Mouse (Mus musculus): ENCODE data around the gene Slc32a1.

The Slc32a1 gene

DNA sequence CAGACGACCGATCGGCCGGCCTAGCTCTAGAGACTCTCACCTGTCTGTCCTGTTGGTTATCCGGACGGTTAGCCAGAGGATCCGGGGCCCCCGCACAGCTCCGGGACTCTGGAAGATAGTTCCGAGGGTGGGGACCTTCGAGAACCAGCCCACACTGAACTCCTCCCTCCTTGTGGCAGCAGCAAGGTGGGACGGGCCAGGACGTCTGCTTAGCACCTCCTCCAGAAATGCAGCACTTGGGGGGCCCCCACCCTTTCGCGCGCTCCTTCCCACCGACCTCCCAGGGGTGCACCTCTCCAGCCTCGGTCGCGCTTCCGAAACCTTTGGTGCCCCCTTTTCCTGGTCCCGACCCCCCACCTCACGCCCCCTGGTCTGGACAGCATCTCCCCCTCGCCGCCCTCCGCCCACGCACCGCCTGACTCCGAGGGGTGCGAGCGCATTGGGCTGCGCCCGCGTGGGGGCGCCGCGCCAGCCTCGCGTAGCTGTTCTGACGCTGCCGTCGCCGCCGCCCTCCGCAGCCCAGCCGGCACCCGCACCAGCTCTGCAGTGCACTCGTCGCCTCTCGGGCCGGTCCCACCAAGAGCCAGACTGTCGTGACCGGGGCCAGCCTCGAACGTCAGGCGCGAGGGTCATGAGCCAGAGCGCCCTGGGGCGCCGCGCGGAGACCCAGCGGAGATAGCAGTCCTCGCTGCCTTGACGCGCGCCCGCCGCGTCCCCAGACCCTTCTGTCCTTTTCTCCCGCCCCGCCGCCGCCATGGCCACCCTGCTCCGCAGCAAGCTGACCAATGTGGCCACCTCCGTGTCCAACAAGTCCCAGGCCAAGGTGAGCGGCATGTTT, at the start of gene Slc32a1:
Gene Slc32a1, plus strand, starts transcription at position 280 of the 838 bp plus-strand sequence.
- no peak for DNase-seq (ENCODE audit: low read depth)

- DNase-seq (ENCODE audit: low read depth) = no peak
Observed at GRCm38 (mm10) chr2:158560801-158561200, 49.8 kb upstream of the Slc32a1 start.

GRCm38 (mm10) chr2:158561371-158562144, 49.0 kb upstream of the Slc32a1 start:
- DNase-seq (ENCODE audit: low read depth) = no peak

GRCm38 (mm10) chr2:158570421-158571081, 40.0 kb upstream of the Slc32a1 start:
- peak; percentile 35 for DNase-seq (ENCODE audit: low read depth)

GRCm38 (mm10) chr2:158579979-158580378, 30.6 kb upstream of the Slc32a1 start:
- no peak for DNase-seq (ENCODE audit: low read depth)

- no peak for DNase-seq (ENCODE audit: low read depth)
Observed at GRCm38 (mm10) chr2:158584621-158585358, 25.8 kb upstream of the Slc32a1 start.

- no peak for DNase-seq (ENCODE audit: low read depth)
Observed at GRCm38 (mm10) chr2:158588524-158589271, 21.9 kb upstream of the Slc32a1 start.

GRCm38 (mm10) chr2:158590495-158590894, 20.1 kb upstream of the Slc32a1 start:
- no peak for DNase-seq (ENCODE audit: low read depth)

- DNase-seq (ENCODE audit: low read depth) = no peak
Observed at GRCm38 (mm10) chr2:158591286-158591685, 19.3 kb upstream of the Slc32a1 start.

DNA sequence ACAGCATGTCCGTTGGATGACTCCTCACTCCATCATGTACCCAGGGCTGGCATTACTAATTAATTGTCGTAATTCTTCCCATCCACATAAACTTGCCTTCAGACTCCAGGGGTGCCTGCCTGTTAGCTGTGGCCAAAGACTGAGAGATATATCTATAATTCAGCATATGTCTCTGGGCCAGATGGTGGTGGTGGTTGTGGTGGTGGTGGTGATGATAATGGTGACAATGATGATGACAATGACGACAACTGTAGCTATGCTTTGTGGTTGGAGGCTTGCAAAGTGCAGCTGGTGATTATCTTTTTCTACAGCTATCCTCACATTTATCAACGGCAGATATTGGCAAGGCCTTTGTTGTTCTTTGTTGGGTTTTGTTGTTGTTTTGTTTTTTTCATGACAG, 17.2 kb upstream of the Slc32a1 start:
- DNase-seq (ENCODE audit: low read depth) = no peak

- no peak for DNase-seq (ENCODE audit: low read depth)
Observed at GRCm38 (mm10) chr2:158595103-158595502, 15.5 kb upstream of the Slc32a1 start.

DNA sequence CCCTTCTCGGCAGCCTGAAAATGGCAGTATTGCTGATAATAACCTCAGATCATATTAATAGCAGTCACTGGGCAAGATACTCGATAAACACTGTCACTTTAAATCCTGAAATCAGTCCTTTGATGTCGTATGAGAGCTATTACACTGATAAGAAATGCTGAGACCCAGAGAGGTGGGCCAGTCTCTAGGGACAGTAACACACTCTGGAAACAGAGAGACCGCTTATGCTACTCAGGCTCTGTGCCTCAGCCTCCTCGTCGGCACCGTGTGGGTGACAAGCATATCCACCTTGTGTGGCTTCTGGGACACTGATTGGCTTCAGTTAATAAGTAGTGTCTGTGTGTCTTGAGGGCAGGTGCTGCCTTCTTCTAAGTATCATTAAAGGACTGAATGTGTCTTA, 15.0 kb upstream of the Slc32a1 start:
- DNase-seq (ENCODE audit: low read depth) = no peak

DNA sequence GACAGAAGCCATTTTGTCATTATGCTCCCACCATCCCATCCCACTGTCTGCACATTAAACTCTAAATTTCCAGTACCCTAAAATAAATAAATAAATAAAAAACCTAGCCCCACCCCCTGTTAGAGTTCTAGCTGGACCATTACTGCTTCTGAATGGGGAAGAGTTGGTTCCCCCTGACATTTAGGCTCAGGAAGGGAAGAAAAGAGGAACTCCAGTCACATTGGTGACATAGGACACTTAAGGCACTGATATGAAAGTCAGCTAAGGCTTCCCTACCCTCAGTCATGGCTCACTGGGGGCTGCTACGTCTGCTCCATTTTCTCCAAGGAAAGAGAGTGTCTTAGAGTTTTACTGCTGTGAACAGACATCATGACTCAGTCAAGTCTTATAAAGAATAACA, 13.8 kb upstream of the Slc32a1 start:
- no peak for DNase-seq (ENCODE audit: low read depth)

GRCm38 (mm10) chr2:158600517-158600916, 10.1 kb upstream of the Slc32a1 start:
- DNase-seq (ENCODE audit: low read depth) = no peak

GRCm38 (mm10) chr2:158601326-158601725, 9.2 kb upstream of the Slc32a1 start:
- no peak for DNase-seq (ENCODE audit: low read depth)

DNA sequence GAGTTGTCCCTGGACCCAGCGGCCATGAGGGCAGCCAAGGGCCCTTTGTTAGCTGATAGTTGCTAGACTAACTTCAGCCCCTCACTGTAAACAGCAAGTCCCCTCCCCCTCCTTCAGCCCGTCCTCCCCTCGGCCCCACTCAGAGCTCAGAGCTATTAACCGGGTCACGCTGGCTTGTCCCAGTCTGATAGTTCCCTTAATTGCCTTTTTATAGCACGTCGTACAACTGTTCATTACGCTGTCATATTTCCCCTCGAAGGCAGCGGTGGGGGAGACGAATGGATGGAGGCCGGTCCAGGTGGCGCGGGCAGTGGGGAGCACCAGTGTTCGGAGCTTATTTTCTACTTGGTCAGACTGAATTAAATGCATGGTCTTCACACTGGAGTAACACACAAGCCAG, 7.9 kb upstream of the Slc32a1 start:
- no peak for DNase-seq (ENCODE audit: low read depth)

- no peak for DNase-seq (ENCODE audit: low read depth)
Observed at GRCm38 (mm10) chr2:158606511-158606964, 4.0 kb upstream of the Slc32a1 start.

- no peak for DNase-seq (ENCODE audit: low read depth)
Observed at GRCm38 (mm10) chr2:158609681-158610080, 886 bp upstream of the Slc32a1 start.

DNA sequence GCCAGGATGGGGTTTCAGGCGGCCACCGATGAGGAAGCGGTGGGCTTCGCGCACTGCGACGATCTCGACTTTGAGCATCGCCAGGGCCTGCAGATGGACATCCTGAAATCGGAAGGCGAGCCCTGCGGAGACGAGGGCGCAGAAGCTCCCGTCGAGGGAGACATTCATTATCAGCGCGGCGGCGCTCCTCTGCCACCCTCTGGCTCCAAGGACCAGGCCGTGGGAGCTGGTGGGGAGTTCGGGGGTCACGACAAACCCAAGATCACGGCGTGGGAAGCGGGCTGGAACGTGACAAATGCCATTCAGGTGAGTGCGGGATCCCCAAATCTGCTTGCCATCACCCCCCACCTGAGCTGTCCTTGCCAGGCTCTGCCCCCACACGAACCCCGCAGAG, 756 bp downstream of the Slc32a1 start:
- DNase-seq (ENCODE audit: low read depth) = no peak

DNA sequence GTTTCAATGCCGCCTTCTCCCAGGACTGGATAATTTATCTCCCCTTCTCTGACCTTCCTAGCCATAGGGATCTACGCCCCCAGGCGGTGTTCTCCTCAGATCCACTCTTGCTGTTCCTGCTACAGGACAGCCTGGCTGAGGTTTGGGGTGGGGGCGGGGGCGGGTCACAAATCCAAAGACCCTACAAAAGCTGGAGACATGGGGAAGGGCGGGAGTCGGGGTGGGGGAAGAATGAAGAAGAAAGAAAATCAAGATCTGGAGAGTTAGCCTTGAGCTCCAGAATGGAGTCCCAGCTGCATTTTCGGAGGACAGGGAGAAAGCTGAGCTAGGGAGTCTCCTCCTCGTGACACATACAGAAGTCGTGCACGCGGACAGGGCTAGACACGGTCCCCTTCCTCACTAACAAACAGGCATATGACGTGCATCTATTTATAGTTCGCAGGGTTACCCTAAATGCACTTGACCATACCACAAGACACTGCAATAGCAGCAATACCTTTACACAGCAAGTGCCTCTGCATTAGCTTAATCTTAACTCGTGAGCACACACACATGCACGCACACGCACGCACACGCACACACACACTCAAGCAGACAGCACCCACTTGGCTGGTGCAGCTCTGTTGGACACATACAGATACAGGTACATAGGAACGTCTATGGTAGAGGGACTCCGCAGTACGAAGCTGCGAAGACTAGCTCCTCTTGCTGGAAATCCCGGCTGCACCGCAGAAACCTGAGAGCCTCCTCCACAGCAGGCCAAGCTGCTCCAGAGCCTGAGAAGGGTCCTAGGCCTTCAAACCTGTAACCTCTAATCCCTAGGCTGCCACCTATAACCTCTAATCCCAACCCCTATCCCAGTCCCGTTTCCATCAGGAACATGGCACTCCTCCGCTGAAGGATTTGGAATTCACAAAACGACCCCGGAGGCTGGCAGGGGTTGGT, 1.4 kb downstream of the Slc32a1 start:
- peak; percentile 38 for DNase-seq (ENCODE audit: low read depth)

Measured in naive thymus-derived CD4-positive, alpha-beta T cell, adult 2 months (primary cell).